ENCODE assay signal across 8 mouse cellular contexts in the genomic region with DNA sequence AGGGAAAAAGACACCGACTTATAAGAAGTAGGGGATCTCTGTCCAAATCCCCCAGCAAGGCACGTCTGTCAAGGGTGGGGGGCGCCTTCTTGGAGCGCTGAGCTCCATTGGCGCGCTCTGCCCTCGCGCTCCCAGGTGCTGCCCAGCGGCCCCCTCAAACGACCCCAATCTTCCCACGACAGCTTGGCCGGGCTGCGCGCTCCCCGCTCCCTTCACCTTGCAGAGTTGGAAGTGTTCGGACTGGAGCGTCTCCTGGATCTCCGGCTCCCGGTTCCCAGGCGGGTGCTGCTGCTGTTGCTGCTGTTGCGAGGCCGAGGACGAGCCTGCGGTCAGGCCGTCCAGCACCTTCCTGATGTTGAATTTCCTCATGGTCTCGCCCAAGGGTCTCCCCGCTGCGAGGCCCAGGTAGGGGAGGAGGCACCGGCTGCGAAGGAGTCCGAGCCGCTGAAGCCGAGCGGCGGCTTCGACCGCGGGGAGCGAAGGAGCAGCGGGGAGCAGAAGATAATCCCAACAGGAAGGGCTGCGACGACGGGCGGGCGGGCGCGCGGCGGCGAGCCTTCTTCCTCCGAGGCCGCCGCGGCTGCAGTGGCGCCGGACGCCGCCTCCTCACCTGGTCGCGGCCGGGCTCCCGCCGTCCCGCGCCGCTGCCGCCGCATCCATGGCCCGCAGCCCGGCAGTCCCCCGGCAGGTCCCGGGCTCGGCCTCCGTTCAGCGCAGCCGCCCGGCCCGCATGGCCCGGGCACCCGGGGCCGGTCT. TPM values are rescaled to one million over a fixed set of nuclear protein-coding genes. Genes with fewer than 3 reads are reported as not detected.
DNase-seq lines count a peak whose midpoint lies in the region; ATAC-seq and TF ChIP-seq lines count a peak whose summit lies in the region.

No protein-coding gene starts in this region.

- WGBS in embryonic facial prominence, embryonic 13.5 days = under 1% methylated on average over 66 of the region's 81 CpGs
- 0% methylated on average over 70 of the region's 81 CpGs for WGBS in heart, embryonic 14.5 days
- WGBS in lung, embryonic 14.5 days = under 1% methylated on average over 47 of the region's 81 CpGs

- TF ChIP-seq CTCF in ES-Bruce4 (IDR thresholded peaks at IDR 0.05; ENCODE audit: low read depth, low read length) = no peak
- TF ChIP-seq CTCF in lung, embryonic 14.5 days (IDR thresholded peaks at IDR 0.05; ENCODE audit: low read depth) = no peak

- H3K9me3 ChIP-seq in ES-Bruce4 (replicated peaks; ENCODE audit: control insufficient read depth, insufficient read depth, low read length, poor library complexity, severe bottlenecking) = no peaks in the 10 kb centered on the region
- H3K9me3 ChIP-seq in embryonic facial prominence, embryonic 13.5 days = no peaks in the 10 kb centered on the region
- H3K9me3 ChIP-seq in heart, embryonic 14.5 days (ENCODE audit: control insufficient read depth, low read length) = no peaks in the 10 kb centered on the region
- no peaks in the 10 kb centered on the region for H3K9me3 ChIP-seq in lung, embryonic 14.5 days (ENCODE audit: low read depth, low read length)

- 0 out of 2 replicates have a peak, but pooled peaks have one; percentile 22 for ATAC-seq in embryonic facial prominence, embryonic 13.5 days (ENCODE audit: insufficient number of reproducible peaks, insufficient read depth, low FRiP score, low TSS enrichment, low read depth)
- peak; percentile 36; the same call in 1 of the 2 replicates for ATAC-seq in heart, embryonic 14.5 days (ENCODE audit: insufficient number of reproducible peaks, insufficient read depth, low FRiP score, low read depth)
- peak; percentile 35 for ATAC-seq in lung, embryonic 14.5 days (ENCODE audit: insufficient read depth)

- H3K4me3 ChIP-seq in ES-Bruce4 (ENCODE audit: low read depth, low read length) = peak overlapping the region; percentile 63
- H3K4me3 ChIP-seq in embryonic facial prominence, embryonic 13.5 days = peak overlapping the region; percentile 87
- peak overlapping the region; percentile 84 to 86 for H3K4me3 ChIP-seq in heart, embryonic 14.5 days (ENCODE audit: control insufficient read depth in 1 of 2, insufficient read depth in 1 of 2, low read depth in 1 of 2, low read length in 2 of 2)
- H3K4me3 ChIP-seq in lung, embryonic 14.5 days (ENCODE audit: low read depth, low read length) = peak overlapping the region; percentile 85

- no peaks in the 10 kb centered on the region for H3K27me3 ChIP-seq in ES-Bruce4 (ENCODE audit: control insufficient read depth, insufficient read depth, low read length, poor library complexity, severe bottlenecking)
- H3K27me3 ChIP-seq in embryonic facial prominence, embryonic 13.5 days = no peaks in the 10 kb centered on the region
- no peaks in the 10 kb centered on the region for H3K27me3 ChIP-seq in heart, embryonic 14.5 days (ENCODE audit: control insufficient read depth, insufficient read depth, low read length)
- no peaks in the 10 kb centered on the region for H3K27me3 ChIP-seq in lung, embryonic 14.5 days (ENCODE audit: insufficient read depth, low read length)

- peak; percentile 72 for DNase-seq in adrenal gland, adult 2 months
- peak; percentile 41 to 64 for DNase-seq in kidney, postnatal 25 days
- DNase-seq in lung, embryonic 14.5 days = peak; percentile 52
- peak; percentile 35 for DNase-seq in ovary, postnatal 10 days (ENCODE audit: low spot score)
- peak; percentile 37 for DNase-seq in urinary bladder, postnatal 25 days (ENCODE audit: low spot score)

- TF ChIP-seq EP300 in ES-Bruce4 (IDR thresholded peaks at IDR 0.05; ENCODE audit: insufficient read depth, low read depth, low read length) = no peak

- no peak overlapping the region for H3K27ac ChIP-seq in ES-Bruce4 (ENCODE audit: insufficient read depth, low read length)
- peak overlapping the region; percentile 94 for H3K27ac ChIP-seq in embryonic facial prominence, embryonic 13.5 days
- H3K27ac ChIP-seq in heart, embryonic 14.5 days (replicated peaks in 1 of 2; ENCODE audit: control insufficient read depth in 1 of 2, insufficient read depth in 1 of 2, low read depth in 2 of 2, low read length in 2 of 2) = peak overlapping the region; percentile 82 to 90
- peak overlapping the region; percentile 93 for H3K27ac ChIP-seq in lung, embryonic 14.5 days (ENCODE audit: low read depth)

- H3K36me3 ChIP-seq in ES-Bruce4 (ENCODE audit: control insufficient read depth, insufficient read depth, low read length, poor library complexity, severe bottlenecking) = no peaks in the 10 kb centered on the region
- H3K36me3 ChIP-seq in embryonic facial prominence, embryonic 13.5 days = 0 out of 2 replicates have a peak, but pooled peaks cover under 1% of the 10 kb centered on the region
- no peaks in the 10 kb centered on the region for H3K36me3 ChIP-seq in heart, embryonic 14.5 days (ENCODE audit: control insufficient read depth, insufficient read depth, low read length)
- H3K36me3 ChIP-seq in lung, embryonic 14.5 days (ENCODE audit: insufficient read depth) = no peaks in the 10 kb centered on the region

- peak overlapping the region; percentile 93 for H3K4me2 ChIP-seq in embryonic facial prominence, embryonic 13.5 days
- peak overlapping the region; percentile 99 for H3K4me2 ChIP-seq in heart, embryonic 14.5 days (ENCODE audit: low read length)
- H3K4me2 ChIP-seq in lung, embryonic 14.5 days = peak overlapping the region; percentile 96

- H3K9ac ChIP-seq in ES-Bruce4 (ENCODE audit: low read depth, poor library complexity, severe bottlenecking) = peak overlapping the region; percentile 85
- peak overlapping the region; percentile 94 for H3K9ac ChIP-seq in embryonic facial prominence, embryonic 13.5 days
- H3K9ac ChIP-seq in heart, embryonic 14.5 days (ENCODE audit: low read length) = peak overlapping the region; percentile 91
- H3K9ac ChIP-seq in lung, embryonic 14.5 days = peak overlapping the region; percentile 89

- no peak for TF ChIP-seq POLR2A in ES-Bruce4 (IDR thresholded peaks at IDR 0.05; ENCODE audit: insufficient read depth, low read length)

- no peaks in the 10 kb centered on the region for H3K4me1 ChIP-seq in ES-Bruce4 (ENCODE audit: control insufficient read depth, insufficient read depth, low read length)
- H3K4me1 ChIP-seq in embryonic facial prominence, embryonic 13.5 days = peaks cover 14% of the 10 kb centered on the region; the same call in 1 of the 2 replicates
- peaks cover 0 to 9% of the 10 kb centered on the region in 2 experiments; a peak in 1 of 4 replicates for H3K4me1 ChIP-seq in heart, embryonic 14.5 days (ENCODE audit: control insufficient read depth in 2 of 2, insufficient read depth in 2 of 2, low read length in 2 of 2)
- no peaks in the 10 kb centered on the region for H3K4me1 ChIP-seq in lung, embryonic 14.5 days (ENCODE audit: insufficient read depth)

RNA-seq across cellular contexts. Expression of gene Stxbp5, which starts 0.4 kb away (rescaled TPM):
- 18.7 and 24.3 TPM in 2 replicates for polyA plus RNA-seq in ES-Bruce4 (2011; ENCODE audit: insufficient read depth, insufficient read length, low read depth, missing spikeins)
- 10 to 100 TPM; 19.8 to 29.6 TPM for total RNA-seq in adrenal gland, adult 2 months (2021)
- polyA plus RNA-seq in adrenal gland, adult 2 months (2012; rRNA removed) = 11.2 and 21.7 TPM in 2 replicates
- 6.2 and 7.4 TPM in 2 replicates for polyA plus RNA-seq in embryonic facial prominence, embryonic 13.5 days (2015; fragmentation: Nextera tagmentation; extraction: Ambion mirVana)
- polyA plus RNA-seq in heart, embryonic 14.5 days (2014; fragmentation: Nextera tagmentation; extraction: Ambion mirVana) = 4.7 and 4.9 TPM in 2 replicates
- 6.0 TPM in 2 replicates for polyA plus RNA-seq in lung, embryonic 14.5 days (2014; fragmentation: Nextera tagmentation; extraction: Ambion mirVana)
